Mouse (Mus musculus) c-Kit-negative CD71-positive TER-119-positive erythroid progenitor cells, embryonic 14.5 days (primary cell): ENCODE results near the gene Dnah14.

Source experiments
- DNase-seq: peaks from one replicate; pipeline ENCODE4 v3.0.0-alpha.2; 2013; ENCODE audit warnings: low read depth, low spot score

The Dnah14 gene

GRCm38 (mm10) chr1:181599376-181599775 is 23.0 kb downstream of the Dnah14 start:
- no peak for DNase-seq

GRCm38 (mm10) chr1:181611118-181611517 is 34.8 kb downstream of the Dnah14 start:
- no peak for DNase-seq

GRCm38 (mm10) chr1:181615866-181616491 is 39.6 kb downstream of the Dnah14 start:
- DNase-seq: peak; percentile 30

- DNase-seq: peak; percentile 5
Observed at GRCm38 (mm10) chr1:181617332-181617731, 41.0 kb downstream of the Dnah14 start.

GRCm38 (mm10) chr1:181623149-181623680 is 46.9 kb downstream of the Dnah14 start:
- DNase-seq: no peak

- no peak for DNase-seq
Observed at GRCm38 (mm10) chr1:181624876-181625275, 48.5 kb downstream of the Dnah14 start.

- DNase-seq: no peak
Observed at GRCm38 (mm10) chr1:181628276-181628675, 51.9 kb downstream of the Dnah14 start.

GRCm38 (mm10) chr1:181631371-181631770 is 55.0 kb downstream of the Dnah14 start:
- DNase-seq: no peak

- no peak for DNase-seq
Observed at GRCm38 (mm10) chr1:181637997-181638713, 61.8 kb downstream of the Dnah14 start.

- DNase-seq: no peak
Observed at GRCm38 (mm10) chr1:181640383-181640782, 64.0 kb downstream of the Dnah14 start.

- no peak for DNase-seq
Observed at GRCm38 (mm10) chr1:181647467-181647866, 71.1 kb downstream of the Dnah14 start.

GRCm38 (mm10) chr1:181653481-181653880 is 77.1 kb downstream of the Dnah14 start:
- DNase-seq: no peak

- no peak for DNase-seq
Observed at GRCm38 (mm10) chr1:181656421-181656820, 80.1 kb downstream of the Dnah14 start.

GRCm38 (mm10) chr1:181666801-181667200 is 90.4 kb downstream of the Dnah14 start:
- DNase-seq: no peak

GRCm38 (mm10) chr1:181694729-181695498 is 118.6 kb downstream of the Dnah14 start:
- no peak for DNase-seq

- DNase-seq: no peak
Observed at GRCm38 (mm10) chr1:181728707-181729106, 152.3 kb downstream of the Dnah14 start.

- no peak for DNase-seq
Observed at GRCm38 (mm10) chr1:181733517-181733916, 157.2 kb downstream of the Dnah14 start.

- DNase-seq: no peak
Observed at GRCm38 (mm10) chr1:181740259-181740658, 163.9 kb downstream of the Dnah14 start.

GRCm38 (mm10) chr1:181742251-181742885 is 166.0 kb downstream of the Dnah14 start:
- no peak for DNase-seq

GRCm38 (mm10) chr1:181769392-181769791 is 193.0 kb downstream of the Dnah14 start:
- no peak for DNase-seq

GRCm38 (mm10) chr1:181771871-181772270 is 195.5 kb downstream of the Dnah14 start:
- DNase-seq: no peak

GRCm38 (mm10) chr1:181776541-181776940 is 200.2 kb downstream of the Dnah14 start:
- peak; percentile 5 for DNase-seq
